Comparison of ENCODE assay signal across 8 mouse cellular contexts in the genomic region with DNA sequence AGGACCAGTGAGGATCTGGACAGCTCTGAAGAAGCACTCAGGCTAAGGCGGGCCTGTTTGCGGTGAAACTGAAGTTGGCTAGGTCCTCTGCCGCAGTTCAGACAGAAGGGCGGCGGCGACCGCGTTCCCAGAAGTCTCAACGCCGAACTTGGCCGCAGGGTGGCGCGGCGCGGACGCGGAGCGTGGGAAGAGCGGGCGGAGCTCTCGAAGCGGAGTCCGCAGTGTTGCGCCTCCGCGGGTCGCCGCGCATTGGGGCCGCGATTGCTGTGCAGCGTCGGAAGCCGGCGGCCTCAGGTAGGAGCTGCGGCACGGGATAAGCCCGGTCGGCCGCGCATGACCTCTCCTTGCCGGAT. TPM values are rescaled to one million over a fixed set of nuclear protein-coding genes. Genes with fewer than 3 reads are reported as not detected.
DNase-seq lines count a peak whose midpoint lies in the region; ATAC-seq and TF ChIP-seq lines count a peak whose summit lies in the region.

No protein-coding gene starts in this region.

- peak; percentile 91 for DNase-seq in MN1 (ENCODE audit: low spot score)
- DNase-seq in cerebellum, adult 8-10 months = peak; percentile 95
- peak; percentile 83 for DNase-seq in forelimb bud, embryonic 11.5 days (ENCODE audit: low read depth, low spot score)
- DNase-seq in layer of hippocampus, adult 8-10 months (ENCODE audit: low spot score in 2 of 2) = peak; percentile 80 to 91
- peak; percentile 95 for DNase-seq in lung, embryonic 14.5 days
- peak; percentile 71 to 73 for DNase-seq in thymus, adult 18-20 months

- peak; percentile 80 to 87 for ATAC-seq in hematopoietic stem cell, adult 5-6 weeks (replicated peaks in 1 of 2; ENCODE audit: insufficient read depth in 1 of 2, low FRiP score in 2 of 2, low TSS enrichment in 1 of 2, low read depth in 1 of 2, poor library complexity in 2 of 2, severe bottlenecking in 2 of 2)
- peak; percentile 93 for ATAC-seq in lung, embryonic 14.5 days (ENCODE audit: insufficient read depth)

- WGBS in lung, embryonic 14.5 days = 0% methylated on average over 42 of the region's 42 CpGs
- under 1% methylated on average over 42 of the region's 42 CpGs for WGBS in olfactory bulb, adult 2 months

- H3K9me3 ChIP-seq in lung, embryonic 14.5 days (ENCODE audit: low read depth, low read length) = no peaks in the 10 kb centered on the region

- H3K4me3 ChIP-seq in lung, embryonic 14.5 days (ENCODE audit: low read depth, low read length) = peak overlapping the region; percentile 67
- H3K4me3 ChIP-seq in olfactory bulb, adult 2 months (ENCODE audit: insufficient read depth, low read depth, low read length) = peak overlapping the region; percentile 84

- peaks cover 6% of the 10 kb centered on the region for H3K4me1 ChIP-seq in lung, embryonic 14.5 days (ENCODE audit: insufficient read depth)
- peaks cover 12% of the 10 kb centered on the region for H3K4me1 ChIP-seq in olfactory bulb, adult 2 months (ENCODE audit: control insufficient read depth, insufficient read depth, low read length)

- H3K4me2 ChIP-seq in lung, embryonic 14.5 days = peak overlapping the region; percentile 95

- no peak overlapping the region for H3K27ac ChIP-seq in lung, embryonic 14.5 days (ENCODE audit: low read depth)
- peak overlapping the region; percentile 90 for H3K27ac ChIP-seq in olfactory bulb, adult 2 months (ENCODE audit: insufficient read depth, low read depth, low read length)

- H3K27me3 ChIP-seq in lung, embryonic 14.5 days (ENCODE audit: insufficient read depth, low read length) = no peaks in the 10 kb centered on the region

- no peaks in the 10 kb centered on the region for H3K36me3 ChIP-seq in lung, embryonic 14.5 days (ENCODE audit: insufficient read depth)

- TF ChIP-seq POLR2A in olfactory bulb, adult 2 months (IDR thresholded peaks at IDR 0.05; ENCODE audit: insufficient read depth, low read depth, low read length) = peak; percentile 69

- TF ChIP-seq CTCF in lung, embryonic 14.5 days (IDR thresholded peaks at IDR 0.05; ENCODE audit: low read depth) = peak; percentile 84
- peak; percentile 53 for TF ChIP-seq CTCF in olfactory bulb, adult 2 months (IDR thresholded peaks at IDR 0.05; ENCODE audit: insufficient read depth, low read depth, low read length)

- H3K9ac ChIP-seq in lung, embryonic 14.5 days = peak overlapping the region; percentile 66

RNA-seq across cellular contexts. Expression of a gene that starts 37.5 kb away (rescaled TPM):
- 809 and 896 TPM in 2 replicates for total RNA-seq in hematopoietic stem cell, adult 5-6 weeks (2017)
- 10 to 100 TPM; 32.2 to 56.7 (median 45.5) TPM for total RNA-seq in layer of hippocampus, adult 8-10 months (2022)
- 164 and 165 TPM in 2 replicates for polyA plus RNA-seq in lung, embryonic 14.5 days (2014; fragmentation: Nextera tagmentation; extraction: Ambion mirVana)
- not detected in 2 replicates for polyA plus RNA-seq in olfactory bulb, adult 2 months (2012; ENCODE audit: insufficient read depth, insufficient read length, low replicate concordance, missing spikeins)

Comparison
In these comparisons a context has a peak if more than half of its experiments do, and no peak if none do; other contexts are left out.
1. RNA of a gene that starts 37.5 kb away (total RNA-seq): 809 to 896 TPM in hematopoietic stem cell, adult 5-6 weeks; 32.2 to 56.7 TPM in layer of hippocampus, adult 8-10 months; every median in the first group is over 10 times any median in the second.
2. Peak in every context shown above with its lines, with median percentiles within 50 percentile points of each other: DNase-seq.